Mouse (Mus musculus) c-Kit-positive CD71-positive TER-119-positive erythroid progenitor cells, embryonic 14.5 days (primary cell): Measurements from ENCODE around the gene Snrpa1.
A peak's percentile ranks its signal among the peaks of the same experiment; 100 is the strongest.

ENCODE experiments used
- DNase-seq: peaks from one replicate; pipeline ENCODE4 v3.0.0-alpha.2; 2013; ENCODE audit warnings: low spot score

The Snrpa1 gene

GRCm38 (mm10) chr7:66058703-66059102 lies at the start of gene Snrpa1:
Gene Snrpa1, plus strand, starts transcription at chr7:66059003.
- DNase-seq: no peak

- DNase-seq: no peak
These were observed 48.3 kb upstream of the Snrpa1 start for GRCm38 (mm10) chr7:66010518-66010917.

- no peak for DNase-seq
These were observed 31.1 kb upstream of the Snrpa1 start for GRCm38 (mm10) chr7:66027747-66028146.

- DNase-seq: no peak
These were observed 29.9 kb upstream of the Snrpa1 start for GRCm38 (mm10) chr7:66028766-66029512.

GRCm38 (mm10) chr7:66036809-66037208 lies 22.0 kb upstream of the Snrpa1 start:
- DNase-seq: no peak

GRCm38 (mm10) chr7:66038261-66038660 lies 20.5 kb upstream of the Snrpa1 start:
- DNase-seq: no peak

GRCm38 (mm10) chr7:66038730-66039129 lies 20.1 kb upstream of the Snrpa1 start:
- DNase-seq: no peak

- no peak for DNase-seq
These were observed 18.6 kb upstream of the Snrpa1 start for GRCm38 (mm10) chr7:66040026-66040814.

GRCm38 (mm10) chr7:66043552-66044459 lies 15.0 kb upstream of the Snrpa1 start, which contains the start of gene Gm45213:
Gene Gm45213, plus strand, starts transcription at chr7:66043602.
- DNase-seq: no peak

- DNase-seq: no peak
These were observed 14.2 kb upstream of the Snrpa1 start for GRCm38 (mm10) chr7:66044617-66045016.

- DNase-seq: no peak
These were observed 11.6 kb upstream of the Snrpa1 start for GRCm38 (mm10) chr7:66046921-66047918.

GRCm38 (mm10) chr7:66047975-66048374 lies 10.8 kb upstream of the Snrpa1 start:
- DNase-seq: no peak

GRCm38 (mm10) chr7:66048446-66049230 lies 10.2 kb upstream of the Snrpa1 start:
- DNase-seq: no peak

GRCm38 (mm10) chr7:66053946-66054483 lies 4.8 kb upstream of the Snrpa1 start:
- DNase-seq: no peak

- DNase-seq: peak; percentile 38
These were observed 3.4 kb upstream of the Snrpa1 start for GRCm38 (mm10) chr7:66055356-66055755.

- peak; percentile 79 for DNase-seq
These were observed 1.5 kb downstream of the Snrpa1 start for GRCm38 (mm10) chr7:66060066-66060956.

- DNase-seq: peak; percentile 16
These were observed 2.3 kb downstream of the Snrpa1 start for GRCm38 (mm10) chr7:66061057-66061456.

GRCm38 (mm10) chr7:66076411-66076810 lies 17.6 kb downstream of the Snrpa1 start:
- DNase-seq: no peak
